37 mouse cellular contexts compared by ENCODE assay signal in genomic region chr19:38308116-38308515, GRCm38 (mm10). TPM values are rescaled to one million over a fixed set of nuclear protein-coding genes. Genes with fewer than 3 reads are reported as not detected.
"Had no signal": no experiment of that assay in that cellular context is flagged by ENCODE, and none has a peak within 500 bp of the region (broad histone marks: within the 10 kb centered on the region; RNA-seq: fewer than 3 reads in every experiment).

No protein-coding gene starts in this region.

- DNase-seq: heart, postnatal 10 days; heart, postnatal 14 days; heart, postnatal 36 days; heart, postnatal 4 days; kidney, adult 11 months; kidney, adult 18-20 months; kidney, adult 2 months; kidney, adult 8-10 months; kidney, adult 9 months; kidney, postnatal 10 days; kidney, postnatal 14 days; kidney, postnatal 25 days; kidney, postnatal 36 days; kidney, postnatal 4 days; layer of hippocampus, adult 9-11 months; layer of hippocampus, postnatal 36 days had no signal

- ATAC-seq: hindbrain, embryonic 16.5 days; hindbrain, postnatal 0 days; inflammation-experienced regulatory T-cells, adult 6 months; intestine, embryonic 15.5 days; intestine, embryonic 16.5 days; intestine, postnatal 0 days had no signal

- H3K4me2 ChIP-seq: heart, embryonic 11.5 days; heart, embryonic 12.5 days; heart, embryonic 13.5 days; heart, embryonic 15.5 days; hindbrain, embryonic 12.5 days; hindbrain, embryonic 13.5 days; hindbrain, embryonic 14.5 days; hindbrain, embryonic 15.5 days; intestine, embryonic 15.5 days; kidney, embryonic 15.5 days had no signal

- H3K9me3 ChIP-seq: heart, embryonic 10.5 days; heart, embryonic 12.5 days; heart, embryonic 13.5 days; heart, embryonic 15.5 days; hindbrain, embryonic 10.5 days; hindbrain, embryonic 12.5 days; hindbrain, embryonic 13.5 days; hindbrain, embryonic 15.5 days; intestine, embryonic 15.5 days; kidney, embryonic 15.5 days had no signal

- H3K27me3 ChIP-seq: heart, embryonic 12.5 days; heart, embryonic 13.5 days; heart, embryonic 15.5 days; hindbrain, embryonic 12.5 days; hindbrain, embryonic 13.5 days; hindbrain, embryonic 15.5 days; intestine, embryonic 15.5 days; kidney, embryonic 15.5 days had no signal

- H3K36me3 ChIP-seq: heart, embryonic 10.5 days; heart, embryonic 12.5 days; heart, embryonic 13.5 days; heart, embryonic 15.5 days; hindbrain, embryonic 10.5 days; hindbrain, embryonic 12.5 days; intestine, embryonic 15.5 days; kidney, embryonic 15.5 days had no signal

- H3K4me1 ChIP-seq: heart, embryonic 10.5 days; heart, embryonic 12.5 days; heart, embryonic 13.5 days; heart, embryonic 15.5 days; hindbrain, embryonic 10.5 days; hindbrain, embryonic 12.5 days; hindbrain, embryonic 13.5 days; hindbrain, embryonic 15.5 days; intestine, embryonic 15.5 days; kidney, embryonic 15.5 days had no signal

- H3K9ac ChIP-seq: heart, embryonic 12.5 days; heart, embryonic 13.5 days; heart, embryonic 15.5 days; hindbrain, embryonic 12.5 days; hindbrain, embryonic 13.5 days; hindbrain, embryonic 14.5 days; hindbrain, embryonic 15.5 days; intestine, embryonic 15.5 days; kidney, embryonic 15.5 days had no signal

- H3K27ac ChIP-seq: heart, embryonic 10.5 days; heart, embryonic 13.5 days; heart, embryonic 15.5 days; hindbrain, embryonic 10.5 days; hindbrain, embryonic 12.5 days; hindbrain, embryonic 13.5 days; hindbrain, embryonic 14.5 days; hindbrain, embryonic 15.5 days; hindbrain, postnatal 0 days; intestine, embryonic 15.5 days; kidney, embryonic 15.5 days; kidney, postnatal 0 days; layer of hippocampus, adult 2 months had no signal

- H3K4me3 ChIP-seq: heart, embryonic 10.5 days; heart, embryonic 12.5 days; heart, embryonic 13.5 days; heart, embryonic 15.5 days; hindbrain, embryonic 10.5 days; hindbrain, embryonic 12.5 days; hindbrain, embryonic 13.5 days; hindbrain, embryonic 15.5 days; intestine, embryonic 15.5 days; kidney, embryonic 15.5 days; layer of hippocampus, adult 2 months had no signal

RNA-seq across cellular contexts. Expression of gene Lgi1, which starts 43.8 kb away (rescaled TPM):
- total RNA-seq: hematopoietic stem cell, adult 5-6 weeks had no signal
- polyA plus RNA-seq: heart, embryonic 12.5 days; heart, embryonic 13.5 days; heart, postnatal 0 days had no signal
